Mouse (Mus musculus) testis, adult 2 months (tissue): ENCODE measurements at regions not wholly inside any gene's neighbourhood (a gene's known extent, or its start where the extent isn't known, plus 50 kb on each side); places are given as distances from the start of the nearest gene placed in this dataset.

Experiments
- H3K27ac ChIP-seq: fragments of 200-500 bp; 2 replicates; pipeline ENCODE4 v1.5.1; 2012; ENCODE audit warnings: low read depth, low read length; ENCODE audit not compliant: control insufficient read depth, insufficient read depth
- H3K27me3 ChIP-seq: fragments of 200-500 bp; 2 replicates; pipeline ENCODE4 v1.6.1; 2012; ENCODE audit warnings: mild to moderate bottlenecking, low read length, moderate library complexity; ENCODE audit not compliant: control insufficient read depth, insufficient read depth
- H3K36me3 ChIP-seq: fragments of 200-500 bp; 2 replicates; pipeline ENCODE4 v1.6.1; 2012; ENCODE audit warnings: mild to moderate bottlenecking, low read length; ENCODE audit not compliant: control insufficient read depth, insufficient read depth
- H3K4me1 ChIP-seq: fragments of 200-500 bp; 2 replicates; pipeline ENCODE4 v1.6.1; 2012; ENCODE audit warnings: low read length; ENCODE audit not compliant: control insufficient read depth, insufficient read depth
- H3K4me3 ChIP-seq: fragments of 200-500 bp; 2 replicates; pipeline ENCODE4 v1.5.1; 2012; ENCODE audit warnings: low read depth, mild to moderate bottlenecking, low read length, moderate library complexity, mixed read lengths; ENCODE audit not compliant: control insufficient read depth
- CTCF ChIP-seq: fragments of 200-500 bp; IDR thresholded peaks from 2 replicates; pipeline ENCODE4 v1.5.1; 2012; ENCODE audit warnings: low read depth, mild to moderate bottlenecking, inconsistent platforms, low read length, moderate library complexity; ENCODE audit not compliant: control insufficient read depth, insufficient read depth, insufficient replicate concordance
- POLR2A ChIP-seq: fragments of 200-500 bp; IDR thresholded peaks from 2 replicates; pipeline ENCODE4 v1.6.1; 2012; ENCODE audit warnings: low read depth, mild to moderate bottlenecking, inconsistent platforms, low read length, moderate library complexity; ENCODE audit not compliant: control insufficient read depth

GRCm38 (mm10) chr5:146652874-146653273 is 67.8 kb upstream of the Gpr12 start:
- no peak overlapping the region for H3K4me3 ChIP-seq
- no peaks in the 10 kb centered on the region for H3K36me3 ChIP-seq
- no peaks in the 10 kb centered on the region for H3K27me3 ChIP-seq
- no peak for TF ChIP-seq POLR2A
- no peak for TF ChIP-seq CTCF
- no peaks in the 10 kb centered on the region for H3K4me1 ChIP-seq
- H3K27ac ChIP-seq: no peak overlapping the region

- H3K36me3 ChIP-seq: no peaks in the 10 kb centered on the region
- H3K27me3 ChIP-seq: no peaks in the 10 kb centered on the region
- no peaks in the 10 kb centered on the region for H3K4me1 ChIP-seq
- no peak overlapping the region for H3K4me3 ChIP-seq
- no peak overlapping the region for H3K27ac ChIP-seq
- TF ChIP-seq CTCF (no peak), POLR2A (no peak)
These were observed 63.6 kb upstream of the Gpr12 start for GRCm38 (mm10) chr5:146648519-146649060.

- Histone ChIP-seq H3K4me3 (no peak overlapping the region), H3K4me1 (no peaks in the 10 kb centered on the region), H3K27ac (no peak overlapping the region), H3K36me3 (no peaks in the 10 kb centered on the region), H3K27me3 (no peaks in the 10 kb centered on the region)
- no peak for TF ChIP-seq CTCF
- no peak for TF ChIP-seq POLR2A
These were observed 62.8 kb upstream of the Gpr12 start for GRCm38 (mm10) chr5:146647628-146648380.

GRCm38 (mm10) chr5:146644499-146644898 is 59.5 kb upstream of the Gpr12 start:
- no peaks in the 10 kb centered on the region for H3K4me1 ChIP-seq
- TF ChIP-seq CTCF (no peak), POLR2A (no peak)

GRCm38 (mm10) chr5:146641931-146642330 is 56.9 kb upstream of the Gpr12 start:
- TF ChIP-seq POLR2A (no peak), CTCF (no peak)
- Histone ChIP-seq H3K27ac (no peak overlapping the region), H3K36me3 (no peaks in the 10 kb centered on the region), H3K27me3 (no peaks in the 10 kb centered on the region), H3K4me3 (no peak overlapping the region), H3K4me1 (no peaks in the 10 kb centered on the region)

More at GRCm38 (mm10) chr5:146644499-146644898, 59.5 kb upstream of the Gpr12 start:
- Histone ChIP-seq H3K27ac (no peak overlapping the region), H3K27me3 (no peaks in the 10 kb centered on the region), H3K36me3 (no peaks in the 10 kb centered on the region), H3K4me3 (no peak overlapping the region)

GRCm38 (mm10) chr5:146636859-146637258 is 51.8 kb upstream of the Gpr12 start:
- Histone ChIP-seq H3K27me3 (no peaks in the 10 kb centered on the region), H3K4me1 (no peaks in the 10 kb centered on the region), H3K27ac (no peak overlapping the region), H3K36me3 (no peaks in the 10 kb centered on the region), H3K4me3 (no peak overlapping the region)
- no peak for TF ChIP-seq CTCF
- TF ChIP-seq POLR2A: no peak
